Mouse (Mus musculus): Measurements from ENCODE around the gene Magi2.

GRCm38 (mm10) chr5:20720201-20720900, 1493.5 kb downstream of the Magi2 start:
- no peak for TF ChIP-seq CTCF (IDR thresholded peaks at IDR 0.05)
- peak; percentile 14; the same call in 1 of the 2 replicates for TF ChIP-seq EP300 (IDR thresholded peaks at IDR 0.05)

Measured in lung, postnatal 0 days (tissue).